Mouse (Mus musculus): ENCODE results near the gene Rims4.
A peak's percentile ranks its signal among the peaks of the same experiment; 100 is the strongest.

The Rims4 gene

GRCm38 (mm10) chr2:163909604-163910003, 8.9 kb downstream of the Rims4 start:
- DNase-seq: no peak

- DNase-seq: no peak
Measured at GRCm38 (mm10) chr2:163907131-163907530, 11.4 kb downstream of the Rims4 start.

- no peak for DNase-seq
Measured at GRCm38 (mm10) chr2:163904323-163904722, 14.2 kb downstream of the Rims4 start.

GRCm38 (mm10) chr2:163903461-163903860, 15.0 kb downstream of the Rims4 start:
- no peak for DNase-seq

- no peak for DNase-seq
Measured at GRCm38 (mm10) chr2:163902448-163902847, 16.0 kb downstream of the Rims4 start.

GRCm38 (mm10) chr2:163901043-163901442, 17.4 kb downstream of the Rims4 start:
- DNase-seq: no peak

GRCm38 (mm10) chr2:163899910-163900411, 18.5 kb downstream of the Rims4 start:
- DNase-seq: no peak

- DNase-seq: no peak
Measured at GRCm38 (mm10) chr2:163897988-163898535, 20.4 kb downstream of the Rims4 start.

- DNase-seq: no peak
Measured at GRCm38 (mm10) chr2:163897026-163897425, 21.5 kb downstream of the Rims4 start.

GRCm38 (mm10) chr2:163895156-163895555, 23.3 kb downstream of the Rims4 start:
- DNase-seq: no peak

- no peak for DNase-seq
Measured at GRCm38 (mm10) chr2:163893446-163894370, 24.8 kb downstream of the Rims4 start.

GRCm38 (mm10) chr2:163891271-163891670, 27.2 kb downstream of the Rims4 start:
- DNase-seq: no peak

GRCm38 (mm10) chr2:163890586-163890985, 27.9 kb downstream of the Rims4 start:
- DNase-seq: no peak

- no peak for DNase-seq
Measured at GRCm38 (mm10) chr2:163889411-163889810, 29.1 kb downstream of the Rims4 start.

- DNase-seq: no peak
Measured at GRCm38 (mm10) chr2:163882859-163883652, 35.4 kb downstream of the Rims4 start.

GRCm38 (mm10) chr2:163880891-163881290, 37.6 kb downstream of the Rims4 start:
- DNase-seq: peak; percentile 41

GRCm38 (mm10) chr2:163876830-163877498, 41.5 kb downstream of the Rims4 start:
- peak; percentile 40 for DNase-seq

GRCm38 (mm10) chr2:163875484-163875883, 43.0 kb downstream of the Rims4 start:
- peak; percentile 62 for DNase-seq

- no peak for DNase-seq
Measured at GRCm38 (mm10) chr2:163874877-163875276, 43.6 kb downstream of the Rims4 start.

- DNase-seq: no peak
Measured at GRCm38 (mm10) chr2:163871906-163872305, 46.6 kb downstream of the Rims4 start.

- no peak for DNase-seq
Measured at GRCm38 (mm10) chr2:163871266-163871665, 47.2 kb downstream of the Rims4 start.

GRCm38 (mm10) chr2:163869783-163870182, 48.7 kb downstream of the Rims4 start:
- no peak for DNase-seq

- DNase-seq: no peak
Measured at GRCm38 (mm10) chr2:163866061-163866460, 52.4 kb downstream of the Rims4 start.

Measured in right cerebral cortex, postnatal 14 days (tissue).